Mouse (Mus musculus) cortical plate, adult 2 months (tissue): ENCODE results near the gene Ankrd13b.

ENCODE experiments used
- CTCF ChIP-seq: fragments of 200-500 bp; IDR thresholded peaks from 2 replicates; pipeline ENCODE4 v1.5.1; 2011; ENCODE audit warnings: mild to moderate bottlenecking, control low read depth, low read length; ENCODE audit not compliant: insufficient read depth; ENCODE audit errors: extremely low read depth
- POLR2A ChIP-seq: fragments of 200-500 bp; IDR thresholded peaks from 2 replicates; pipeline ENCODE4 v1.6.1; 2011; ENCODE audit warnings: mild to moderate bottlenecking, low read length, control low read depth; ENCODE audit not compliant: insufficient read depth; ENCODE audit errors: extremely low read depth

- no peak; the same call in 1 of the 2 replicates for TF ChIP-seq POLR2A
- TF ChIP-seq CTCF, result no peak
These were observed 27.0 kb downstream of the Ankrd13b start, which contains the start of gene Coro6 for GRCm38 (mm10) chr11:77462283-77463100.
